In genomic region chr7:35774127-35774526, GRCm38 (mm10) we compare ENCODE assay signal across 16 mouse cellular contexts.
"Had no signal": no experiment of that assay in that cellular context is flagged by ENCODE, and none has a peak within 500 bp of the region (broad histone marks: within the 10 kb centered on the region; RNA-seq: fewer than 3 reads in every experiment).

No protein-coding gene starts in this region.

- DNase-seq: kidney, adult 18-20 months; kidney, adult 9 months; kidney, postnatal 14 days; kidney, postnatal 4 days; left cerebral cortex, postnatal 4 days; lung, postnatal 10 days; lung, postnatal 36 days; midbrain, embryonic 14.5 days; thymus, adult 18-20 months; thymus, postnatal 36 days had no signal

- H3K4me2 ChIP-seq: limb, embryonic 12.5 days; limb, embryonic 15.5 days; lung, embryonic 15.5 days; midbrain, embryonic 11.5 days had no signal

- H3K4me3 ChIP-seq: limb, embryonic 12.5 days; limb, embryonic 15.5 days; lung, embryonic 15.5 days had no signal

- H3K4me1 ChIP-seq: limb, embryonic 12.5 days; limb, embryonic 15.5 days; lung, embryonic 15.5 days had no signal

- ATAC-seq: intestine, embryonic 16.5 days had no signal

- H3K27me3 ChIP-seq: limb, embryonic 12.5 days; limb, embryonic 15.5 days; lung, embryonic 15.5 days had no signal

- H3K9ac ChIP-seq: limb, embryonic 12.5 days; limb, embryonic 15.5 days; liver, embryonic 14.5 days; lung, embryonic 15.5 days had no signal

- H3K9me3 ChIP-seq: limb, embryonic 12.5 days; limb, embryonic 15.5 days; lung, embryonic 15.5 days had no signal

- H3K27ac ChIP-seq: limb, embryonic 12.5 days; limb, embryonic 15.5 days; liver, embryonic 14.5 days; lung, embryonic 15.5 days had no signal
